Mouse (Mus musculus) limb, embryonic 15.5 days (tissue): ENCODE data around the gene Gm8281. TPM values are rescaled to one million over a fixed set of nuclear protein-coding genes. Genes with fewer than 3 reads are reported as not detected.
"Not testable (repeated sequence)": the region's sequence is repeated elsewhere in the genome, so short reads cannot be mapped to it uniquely, and the experiment has no call there.

Experiments used
- ATAC-seq: fragments of 200-750 bp; cut with Nextera tagmentation; 2 replicates; pipeline ENCODE4 v1.8.0; 2017; ENCODE audit warnings: low read depth, moderate TSS enrichment; ENCODE audit not compliant: insufficient number of reproducible peaks, low FRiP score, low TSS enrichment
- H3K27ac ChIP-seq: fragments of 300-500 bp; sonication (generic); 2 replicates; pipeline ENCODE4 v1.5.1; 2015; ENCODE audit warnings: moderate library complexity, mild to moderate bottlenecking, inconsistent platforms
- H3K27me3 ChIP-seq: fragments of 300-500 bp; sonication (generic); 2 replicates; pipeline ENCODE4 v1.6.1; 2015; ENCODE audit warnings: inconsistent platforms
- H3K36me3 ChIP-seq: fragments of 300-500 bp; sonication (generic); 2 replicates; pipeline ENCODE4 v1.6.1; 2015; ENCODE audit warnings: inconsistent platforms
- H3K4me1 ChIP-seq: fragments of 300-500 bp; sonication (generic); 2 replicates; pipeline ENCODE4 v1.6.1; 2015; ENCODE audit warnings: inconsistent platforms
- H3K4me2 ChIP-seq: fragments of 300-500 bp; sonication (generic); 2 replicates; pipeline ENCODE4 v1.6.1; 2015; ENCODE audit warnings: mild to moderate bottlenecking, inconsistent platforms
- H3K4me3 ChIP-seq: fragments of 300-500 bp; sonication (generic); 2 replicates; pipeline ENCODE4 v1.5.1; 2015; ENCODE audit warnings: mild to moderate bottlenecking, inconsistent platforms
- H3K9ac ChIP-seq: fragments of 300-500 bp; sonication (generic); 2 replicates; pipeline ENCODE4 v1.6.1; 2015; ENCODE audit warnings: inconsistent platforms
- H3K9me3 ChIP-seq: fragments of 300-500 bp; sonication (generic); 2 replicates; pipeline ENCODE4 v1.6.1; 2016; ENCODE audit warnings: inconsistent platforms
- WGBS: fragments of 180-500 bp; shearing (Covaris S2); methylation state at CpG from one replicate; pipeline ENCODE4 v1.1.7; 2015; 5-methylcytosine and 5-hydroxymethylcytosine counted together
- polyA plus RNA-seq: library from polyadenylated mRNA; unstranded; fragments of >200 nt; fragmentation: Nextera tagmentation; extraction: Ambion mirVana; gene quantifications from 2 replicates; pipeline ENCODE4 v1.2.1, GENCODE M21; 2015

Gm8281 gene
- polyA plus RNA-seq, result 0.21 and 0.37 TPM in 2 replicates

- H3K36me3 ChIP-seq, H3K9ac ChIP-seq, H3K27ac ChIP-seq, H3K4me1 ChIP-seq, H3K9me3 ChIP-seq, H3K27me3 ChIP-seq, ATAC-seq: not testable (repeated sequence)
- peak within 1 kb of the TSS; percentile 40 for H3K4me3 ChIP-seq
- H3K4me2 ChIP-seq, result peak within 1 kb of the TSS; percentile 71
- 1% methylated on average over 26 of the region's 63 CpGs for WGBS
Measured at GRCm38 (mm10) chr14:5070611-5071490, at the start of gene Gm8281. Gene Gm8281 (plus strand): TSS chr14:5071040.

- no CpG with 5 or more reads among the region's 3 CpGs for WGBS
- not testable (repeated sequence) for H3K9ac ChIP-seq, ATAC-seq, H3K36me3 ChIP-seq, H3K4me2 ChIP-seq, H3K4me3 ChIP-seq, H3K4me1 ChIP-seq, H3K27me3 ChIP-seq, H3K9me3 ChIP-seq, H3K27ac ChIP-seq
Measured at GRCm38 (mm10) chr14:5050329-5050728, 20.5 kb upstream of the Gm8281 start, which contains the start of gene 4930555G01Rik. Gene 4930555G01Rik (plus strand): TSS chr14:5050629.

GRCm38 (mm10) chr14:5131219-5131618 lies 60.4 kb downstream of the Gm8281 start, which contains the start of gene Gm8279:
Gene Gm8279 (plus strand): TSS chr14:5131519.
- not testable (repeated sequence) for H3K27ac ChIP-seq, H3K9ac ChIP-seq, H3K27me3 ChIP-seq, H3K9me3 ChIP-seq, ATAC-seq, H3K4me2 ChIP-seq, H3K4me3 ChIP-seq, H3K36me3 ChIP-seq, H3K4me1 ChIP-seq
- 78% methylated on average over 2 of the region's 2 CpGs for WGBS

Other genes starting within 250 kb of the Gm8281 start
- gene Gm3269, start 232.9 kb upstream of the Gm8281 start, polyA plus RNA-seq, result not detected in 2 replicates
- 0.31 and 0.47 TPM in 2 replicates for gene Gm3264, start 215.5 kb upstream of the Gm8281 start, polyA plus RNA-seq
- gene Gm3278, start 178.6 kb upstream of the Gm8281 start, polyA plus RNA-seq, result not detected in 2 replicates
- gene Gm8297, start 87.1 kb upstream of the Gm8281 start, polyA plus RNA-seq, result not detected in 2 replicates
- 0.37 TPM in 1 of 2 replicates, not detected in the other for gene Gm3298, start 55.1 kb upstream of the Gm8281 start, polyA plus RNA-seq
- not detected in 2 replicates for gene 4930555G01Rik, start 20.4 kb upstream of the Gm8281 start, polyA plus RNA-seq
- gene Gm8279, start 60.5 kb downstream of the Gm8281 start, polyA plus RNA-seq, result not detected in 2 replicates
- gene Gm3317, start 93.5 kb downstream of the Gm8281 start, polyA plus RNA-seq, result not detected in 2 replicates
- gene Gm8271, start 114.8 kb downstream of the Gm8281 start, polyA plus RNA-seq, result not detected in 2 replicates
- gene Gm3526, start 189.5 kb downstream of the Gm8281 start, polyA plus RNA-seq, result not detected in 2 replicates